Mouse (Mus musculus): ENCODE data around the gene Dffa. TPM values are rescaled to one million over a fixed set of nuclear protein-coding genes. Genes with fewer than 3 reads are reported as not detected.
"Not testable (repeated sequence)": the region's sequence is repeated elsewhere in the genome, so short reads cannot be mapped to it uniquely, and the experiment has no call there.

Dffa gene
- polyA plus RNA-seq, 1 experiment from 2014 or later = 24.7 TPM

DNA sequence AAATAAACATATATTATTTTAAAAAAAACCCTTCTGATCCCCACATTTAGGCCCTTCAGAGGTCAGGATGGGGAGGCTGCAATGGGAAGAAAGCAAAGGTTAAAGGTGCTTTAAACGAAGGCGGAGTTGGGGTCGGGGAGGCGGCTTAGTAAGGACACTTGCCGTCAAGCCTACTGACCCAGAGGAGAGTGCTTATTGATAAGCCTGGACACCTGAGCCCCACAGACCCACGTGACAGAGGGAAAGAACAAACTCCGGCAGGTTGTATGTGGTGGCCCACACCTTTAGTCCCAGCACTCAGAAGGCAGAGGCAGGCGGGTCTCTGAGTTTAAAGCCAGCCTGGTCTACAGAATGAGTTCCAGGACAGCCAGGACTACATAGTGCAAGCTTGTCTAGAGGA is 23.8 kb upstream of the Dffa start:
- Histone ChIP-seq H3K36me3 (replicated peaks; ENCODE audit: control insufficient read depth, insufficient read depth, low read depth, low read length) (no peaks in the 10 kb centered on the region), H3K4me1 (ENCODE audit: control insufficient read depth, insufficient read depth, low read length) (no peaks in the 10 kb centered on the region), H3K27me3 (ENCODE audit: control insufficient read depth, insufficient read depth, low read length) (no peaks in the 10 kb centered on the region), H3K9ac (replicated peaks; ENCODE audit: low read length) (no peak overlapping the region), H3K4me2 (ENCODE audit: low read depth, low read length) (no peak overlapping the region), H3K27ac (replicated peaks; ENCODE audit: low read depth, low read length) (no peak overlapping the region), H3K9me3 (replicated peaks; ENCODE audit: control insufficient read depth, low read length) (no peaks in the 10 kb centered on the region), H3K4me3 (ENCODE audit: low read depth, low read length) (no peak overlapping the region)
- WGBS = 90% methylated on average over 8 of the region's 8 CpGs
- no peak for DNase-seq (ENCODE audit: low spot score)
- ATAC-seq (replicated peaks; ENCODE audit: insufficient number of reproducible peaks, low FRiP score, low TSS enrichment, low read depth) = no peak

- no peak overlapping the region for H3K9ac ChIP-seq (replicated peaks; ENCODE audit: low read length)
- H3K27me3 ChIP-seq (ENCODE audit: control insufficient read depth, insufficient read depth, low read length) = no peaks in the 10 kb centered on the region
- no peaks in the 10 kb centered on the region for H3K36me3 ChIP-seq (replicated peaks; ENCODE audit: control insufficient read depth, insufficient read depth, low read depth, low read length)
- DNase-seq (ENCODE audit: low spot score) (no peak), ATAC-seq (replicated peaks; ENCODE audit: insufficient number of reproducible peaks, low FRiP score, low TSS enrichment, low read depth) (no peak)
- H3K4me3 ChIP-seq (ENCODE audit: low read depth, low read length) = no peak overlapping the region
- no peaks in the 10 kb centered on the region for H3K4me1 ChIP-seq (ENCODE audit: control insufficient read depth, insufficient read depth, low read length)
- no peak overlapping the region for H3K4me2 ChIP-seq (ENCODE audit: low read depth, low read length)
- H3K27ac ChIP-seq (replicated peaks; ENCODE audit: low read depth, low read length) = no peak overlapping the region
- H3K9me3 ChIP-seq (replicated peaks; ENCODE audit: control insufficient read depth, low read length) = no peaks in the 10 kb centered on the region
- 82% methylated on average over 17 of the region's 17 CpGs for WGBS
Measured at GRCm38 (mm10) chr4:149081528-149081927, 22.4 kb upstream of the Dffa start.

DNA sequence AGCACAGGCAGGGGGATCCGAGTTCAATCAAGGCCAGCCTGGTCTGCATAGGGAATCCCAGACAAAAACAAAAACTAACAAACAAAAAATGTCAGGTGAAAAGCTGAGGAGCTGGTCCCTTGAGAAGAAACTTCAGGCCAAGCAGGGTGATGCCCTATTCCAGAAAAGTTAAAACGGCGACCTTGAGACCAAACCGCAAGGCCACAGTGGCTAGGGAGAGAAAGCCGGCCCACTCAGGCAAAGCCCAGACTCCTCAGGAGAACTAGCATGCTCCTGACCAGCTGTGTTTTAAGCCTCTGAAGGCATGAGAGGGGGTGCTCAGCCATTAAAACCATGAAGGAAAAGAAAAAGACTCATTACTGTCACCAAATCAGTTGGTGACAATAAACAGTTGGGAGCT is 18.6 kb upstream of the Dffa start:
- WGBS = 82% methylated on average over 5 of the region's 5 CpGs

GRCm38 (mm10) chr4:149091364-149091763 is 12.6 kb upstream of the Dffa start:
- no peaks in the 10 kb centered on the region for H3K4me1 ChIP-seq (ENCODE audit: control insufficient read depth, insufficient read depth, low read length)
- WGBS = 88% methylated on average over 8 of the region's 8 CpGs
- H3K36me3 ChIP-seq (replicated peaks; ENCODE audit: control insufficient read depth, insufficient read depth, low read depth, low read length) = no peaks in the 10 kb centered on the region; the same call in 1 of the 2 replicates
- no peaks in the 10 kb centered on the region for H3K27me3 ChIP-seq (ENCODE audit: control insufficient read depth, insufficient read depth, low read length)
- H3K9ac ChIP-seq (replicated peaks; ENCODE audit: low read length) = no peak overlapping the region
- no peaks in the 10 kb centered on the region for H3K9me3 ChIP-seq (replicated peaks; ENCODE audit: control insufficient read depth, low read length)
- DNase-seq (ENCODE audit: low spot score) (no peak), ATAC-seq (replicated peaks; ENCODE audit: insufficient number of reproducible peaks, low FRiP score, low TSS enrichment, low read depth) (no peak)
- no peak overlapping the region for H3K4me3 ChIP-seq (ENCODE audit: low read depth, low read length)
- H3K27ac ChIP-seq (replicated peaks; ENCODE audit: low read depth, low read length) = no peak overlapping the region
- H3K4me2 ChIP-seq (ENCODE audit: low read depth, low read length) = no peak overlapping the region

More for the DNA sequence above, 18.6 kb upstream of the Dffa start:
- no peak overlapping the region for H3K9ac ChIP-seq (replicated peaks; ENCODE audit: low read length)
- DNase-seq (ENCODE audit: low spot score) = no peak
- H3K27me3 ChIP-seq (ENCODE audit: control insufficient read depth, insufficient read depth, low read length) = no peaks in the 10 kb centered on the region
- no peaks in the 10 kb centered on the region for H3K36me3 ChIP-seq (replicated peaks; ENCODE audit: control insufficient read depth, insufficient read depth, low read depth, low read length)
- H3K9me3 ChIP-seq (replicated peaks; ENCODE audit: control insufficient read depth, low read length) = no peaks in the 10 kb centered on the region
- ATAC-seq (replicated peaks; ENCODE audit: insufficient number of reproducible peaks, low FRiP score, low TSS enrichment, low read depth) = no peak
- H3K27ac ChIP-seq (replicated peaks; ENCODE audit: low read depth, low read length) = no peak overlapping the region
- H3K4me1 ChIP-seq (ENCODE audit: control insufficient read depth, insufficient read depth, low read length) = no peaks in the 10 kb centered on the region
- H3K4me3 ChIP-seq (ENCODE audit: low read depth, low read length) = no peak overlapping the region
- H3K4me2 ChIP-seq (ENCODE audit: low read depth, low read length) = no peak overlapping the region

GRCm38 (mm10) chr4:149097956-149098355 is 6.0 kb upstream of the Dffa start:
- Histone ChIP-seq H3K4me1 (ENCODE audit: control insufficient read depth, insufficient read depth, low read length) (no peaks in the 10 kb centered on the region), H3K36me3 (replicated peaks; ENCODE audit: control insufficient read depth, insufficient read depth, low read depth, low read length) (no peaks in the 10 kb centered on the region; the same call in 1 of the 2 replicates), H3K9ac (replicated peaks; ENCODE audit: low read length) (no peak overlapping the region), H3K9me3 (replicated peaks; ENCODE audit: control insufficient read depth, low read length) (no peaks in the 10 kb centered on the region), H3K4me2 (ENCODE audit: low read depth, low read length) (peak overlapping the region; percentile 4; the same call in 1 of the 2 replicates), H3K4me3 (ENCODE audit: low read depth, low read length) (no peak overlapping the region), H3K27me3 (ENCODE audit: control insufficient read depth, insufficient read depth, low read length) (no peaks in the 10 kb centered on the region), H3K27ac (replicated peaks; ENCODE audit: low read depth, low read length) (no peak overlapping the region)
- 81% methylated on average over 3 of the region's 3 CpGs for WGBS
- ATAC-seq (replicated peaks; ENCODE audit: insufficient number of reproducible peaks, low FRiP score, low TSS enrichment, low read depth) (no peak), DNase-seq (ENCODE audit: low spot score) (no peak)

- 13% methylated on average over 11 of the region's 11 CpGs for WGBS
- Histone ChIP-seq H3K36me3 (replicated peaks; ENCODE audit: control insufficient read depth, insufficient read depth, low read depth, low read length) (no peaks in the 10 kb centered on the region; the same call in 1 of the 2 replicates), H3K9ac (replicated peaks; ENCODE audit: low read length) (peak overlapping the region; percentile 88), H3K4me2 (ENCODE audit: low read depth, low read length) (peak overlapping the region; percentile 90), H3K27me3 (ENCODE audit: control insufficient read depth, insufficient read depth, low read length) (no peaks in the 10 kb centered on the region), H3K4me3 (ENCODE audit: low read depth, low read length) (peak overlapping the region; percentile 66), H3K4me1 (ENCODE audit: control insufficient read depth, insufficient read depth, low read length) (no peaks in the 10 kb centered on the region), H3K9me3 (replicated peaks; ENCODE audit: control insufficient read depth, low read length) (no peaks in the 10 kb centered on the region), H3K27ac (replicated peaks; ENCODE audit: low read depth, low read length) (no peak overlapping the region)
- ATAC-seq (replicated peaks; ENCODE audit: insufficient number of reproducible peaks, low FRiP score, low TSS enrichment, low read depth) (no peak), DNase-seq (ENCODE audit: low spot score) (no peak)
Measured at GRCm38 (mm10) chr4:149098571-149098970, 5.4 kb upstream of the Dffa start.

DNA sequence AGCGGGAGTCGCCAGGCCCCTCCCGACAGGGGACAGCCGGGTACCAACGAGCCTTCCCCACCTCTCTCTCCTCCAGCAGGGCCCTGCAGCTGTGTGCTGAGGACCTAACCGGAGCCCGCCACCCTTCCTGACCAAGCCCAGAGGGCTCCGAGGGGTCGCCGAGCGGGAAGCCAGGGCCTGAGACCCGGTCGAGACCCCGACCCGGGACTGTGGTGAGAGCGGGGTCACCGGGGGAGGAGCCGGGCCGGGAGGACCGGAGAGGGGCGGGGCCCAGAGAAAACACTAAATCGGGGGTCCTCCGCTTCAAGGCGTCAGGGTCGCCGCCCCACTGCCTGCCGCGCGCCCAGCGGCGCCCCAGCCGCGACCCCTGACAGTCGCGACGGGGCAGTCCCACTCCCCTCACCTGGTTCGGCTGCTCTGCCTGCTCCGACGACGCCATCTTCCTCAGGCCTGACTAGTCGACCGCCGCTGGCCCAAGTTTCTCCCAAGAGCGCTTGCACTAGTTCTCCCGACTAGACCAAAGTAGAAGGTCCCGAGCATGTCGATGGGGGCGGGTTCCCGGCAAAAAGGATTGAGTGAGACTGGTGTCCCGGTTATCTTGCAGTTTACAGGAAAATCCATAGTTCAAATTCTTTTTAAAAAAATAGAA is 4.5 kb upstream of the Dffa start, which contains the start of gene Pex14:
Pex14 (minus strand) TSS at position 508 of the 649 bp plus-strand sequence.
- 0% methylated on average over 33 of the region's 50 CpGs for WGBS
- Histone ChIP-seq H3K36me3 (replicated peaks; ENCODE audit: control insufficient read depth, insufficient read depth, low read depth, low read length) (no peaks in the 10 kb centered on the region), H3K9me3 (replicated peaks; ENCODE audit: control insufficient read depth, low read length) (no peaks in the 10 kb centered on the region), H3K9ac (replicated peaks; ENCODE audit: low read length) (peak within 1 kb of the TSS; percentile 88), H3K4me1 (ENCODE audit: control insufficient read depth, insufficient read depth, low read length) (no peaks in the 10 kb centered on the region), H3K4me3 (ENCODE audit: low read depth, low read length) (peak within 1 kb of the TSS; percentile 66), H3K4me2 (ENCODE audit: low read depth, low read length) (peak within 1 kb of the TSS; percentile 90), H3K27me3 (ENCODE audit: control insufficient read depth, insufficient read depth, low read length) (no peaks in the 10 kb centered on the region), H3K27ac (replicated peaks; ENCODE audit: low read depth, low read length) (0 out of 2 replicates have a peak within 1 kb of the TSS, but pooled peaks have one; percentile 1)
- ATAC-seq (replicated peaks; ENCODE audit: insufficient number of reproducible peaks, low FRiP score, low TSS enrichment, low read depth) (peak; percentile 81), DNase-seq (ENCODE audit: low spot score) (peak; percentile 95)

DNA sequence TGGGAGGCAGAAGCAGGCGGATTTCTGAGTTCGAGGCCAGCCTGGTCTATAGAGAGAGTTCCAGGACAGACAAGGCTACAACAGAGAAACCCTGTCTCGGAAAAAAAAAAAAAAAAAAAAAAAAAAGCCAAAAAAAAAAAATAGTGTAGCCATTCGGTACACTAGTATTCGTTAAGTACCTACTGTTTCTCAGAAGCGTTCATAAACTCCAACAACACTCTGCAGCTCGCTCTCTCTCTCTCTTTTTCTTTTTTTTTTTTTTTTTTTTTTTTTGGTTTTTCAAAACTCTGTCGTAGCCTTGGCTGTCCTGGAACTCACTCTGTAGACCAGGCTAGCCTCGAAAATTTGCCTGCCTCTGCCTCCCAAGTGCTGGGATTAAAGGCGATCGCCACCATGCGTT is 3.5 kb upstream of the Dffa start:
- H3K27me3 ChIP-seq (ENCODE audit: control insufficient read depth, insufficient read depth, low read length); H3K27ac ChIP-seq (replicated peaks; ENCODE audit: low read depth, low read length); DNase-seq (ENCODE audit: low spot score); H3K36me3 ChIP-seq (replicated peaks; ENCODE audit: control insufficient read depth, insufficient read depth, low read depth, low read length); H3K9ac ChIP-seq (replicated peaks; ENCODE audit: low read length); H3K4me3 ChIP-seq (ENCODE audit: low read depth, low read length); ATAC-seq (replicated peaks; ENCODE audit: insufficient number of reproducible peaks, low FRiP score, low TSS enrichment, low read depth); H3K4me2 ChIP-seq (ENCODE audit: low read depth, low read length); H3K4me1 ChIP-seq (ENCODE audit: control insufficient read depth, insufficient read depth, low read length); H3K9me3 ChIP-seq (replicated peaks; ENCODE audit: control insufficient read depth, low read length): not testable (repeated sequence)
- 84% methylated on average over 12 of the region's 12 CpGs for WGBS

All from embryonic facial prominence, embryonic 11.5 days (tissue).